Mouse (Mus musculus) skeletal muscle tissue, adult 2 months (tissue): ENCODE measurements at regions not wholly inside any gene's neighbourhood (a gene's known extent, or its start where the extent isn't known, plus 50 kb on each side); places are given as distances from the start of the nearest gene placed in this dataset.

ENCODE experiments used
- DNase-seq: peaks from one replicate; pipeline ENCODE4 v3.0.0-alpha.2; 2012; ENCODE audit warnings: low read depth, low spot score

GRCm38 (mm10) chr13:111975549-111975948 lies 166.8 kb upstream of the Map3k1 start:
- no peak for DNase-seq

GRCm38 (mm10) chr13:111977769-111978674 lies 169.2 kb upstream of the Map3k1 start:
- peak; percentile 18 for DNase-seq

GRCm38 (mm10) chr13:111978675-111979020 lies 169.9 kb upstream of the Map3k1 start:
- DNase-seq, result no peak

GRCm38 (mm10) chr13:111979428-111980204 lies 170.8 kb upstream of the Map3k1 start:
- DNase-seq, result peak; percentile 12

DNA sequence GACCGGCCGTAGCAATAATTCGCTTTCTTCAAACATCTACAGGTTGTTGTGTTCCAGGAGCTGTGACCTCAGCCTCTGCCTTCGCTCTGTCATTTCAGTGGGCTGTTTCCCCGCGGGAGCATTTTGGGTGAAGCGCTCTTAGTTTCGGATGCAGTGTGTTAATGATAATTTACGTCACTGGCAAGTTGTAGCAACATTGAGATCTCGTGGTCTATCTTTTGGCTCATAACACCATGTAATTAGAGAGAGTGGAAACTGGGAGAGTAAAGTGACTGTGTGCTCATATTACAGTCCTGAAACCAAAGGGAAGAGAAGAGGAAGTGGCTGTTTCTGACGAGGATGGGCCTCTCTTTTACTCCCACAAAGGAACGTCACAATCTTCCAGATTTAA lies 171.4 kb upstream of the Map3k1 start:
- DNase-seq, result peak; percentile 13

- DNase-seq, result no peak
Observed at GRCm38 (mm10) chr13:111981103-111981502, 172.3 kb upstream of the Map3k1 start.

- no peak for DNase-seq
Observed at GRCm38 (mm10) chr13:111982796-111983460, 174.1 kb upstream of the Map3k1 start.

DNA sequence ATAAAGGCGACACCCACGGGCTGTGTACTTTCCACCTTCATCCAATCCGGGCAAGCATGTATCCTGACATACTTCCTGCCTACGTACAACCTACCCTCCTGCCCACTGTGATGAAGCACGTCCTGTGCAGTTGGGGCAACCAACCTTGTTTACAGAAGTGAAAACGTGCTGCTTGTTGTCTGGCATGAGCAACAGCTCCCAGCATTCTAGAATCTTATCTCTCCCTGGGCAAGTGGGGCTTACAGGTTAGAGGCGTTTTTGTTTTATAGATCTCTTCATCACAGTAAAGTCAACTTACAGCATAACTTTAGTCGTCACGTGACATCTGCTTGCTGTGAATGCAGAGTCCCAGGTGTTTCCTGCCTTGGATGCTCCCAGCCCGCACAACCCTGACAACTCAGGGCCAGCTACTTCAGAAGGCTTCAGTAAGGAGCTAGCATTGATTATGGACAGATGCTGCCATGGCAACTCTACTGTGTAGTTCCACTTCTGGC lies 175.3 kb upstream of the Map3k1 start:
- no peak for DNase-seq

DNA sequence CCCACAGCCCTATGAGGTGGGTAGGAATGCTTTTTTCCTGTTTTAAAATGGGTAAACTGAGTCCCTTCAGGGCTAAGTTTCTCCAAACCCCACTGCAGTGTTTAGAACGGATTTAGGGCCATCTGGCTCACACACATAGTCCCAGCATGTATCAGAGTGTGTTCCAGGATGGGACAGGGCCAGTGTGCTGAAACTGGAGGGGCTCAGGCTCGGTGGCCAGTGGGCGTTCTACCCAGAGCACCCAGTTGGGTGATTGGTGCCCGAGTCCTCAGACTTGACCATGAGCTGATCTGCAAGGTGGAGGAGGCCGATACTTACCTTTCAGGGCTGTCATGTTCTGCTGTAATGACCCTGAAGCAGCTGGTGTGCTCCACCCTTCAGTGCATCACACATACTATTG lies 176.6 kb upstream of the Map3k1 start:
- no peak for DNase-seq

DNA sequence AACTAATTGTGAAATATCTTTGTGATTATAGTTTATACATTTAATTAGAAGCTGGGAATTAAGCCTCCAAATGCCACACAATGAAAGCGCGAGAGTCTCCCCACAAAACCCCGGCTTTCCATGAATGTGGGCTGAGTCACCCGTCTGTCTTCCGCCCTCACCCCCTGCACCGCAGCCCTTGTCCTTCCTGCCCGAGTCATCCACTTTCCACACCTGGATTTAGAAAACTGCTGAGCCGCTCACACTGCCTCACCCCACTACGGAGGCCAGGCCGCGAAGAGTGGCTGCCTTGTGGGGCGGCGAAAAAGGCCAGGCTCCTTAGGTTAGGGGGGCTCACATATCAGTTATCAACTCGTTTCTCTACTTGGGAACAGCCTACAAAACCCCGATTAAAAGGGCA lies 177.9 kb upstream of the Map3k1 start:
- DNase-seq, result no peak

- no peak for DNase-seq
Observed at GRCm38 (mm10) chr13:111987420-111987819, 178.6 kb upstream of the Map3k1 start.

- no peak for DNase-seq
Observed at GRCm38 (mm10) chr13:111990913-111991534, 182.2 kb upstream of the Map3k1 start.

DNA sequence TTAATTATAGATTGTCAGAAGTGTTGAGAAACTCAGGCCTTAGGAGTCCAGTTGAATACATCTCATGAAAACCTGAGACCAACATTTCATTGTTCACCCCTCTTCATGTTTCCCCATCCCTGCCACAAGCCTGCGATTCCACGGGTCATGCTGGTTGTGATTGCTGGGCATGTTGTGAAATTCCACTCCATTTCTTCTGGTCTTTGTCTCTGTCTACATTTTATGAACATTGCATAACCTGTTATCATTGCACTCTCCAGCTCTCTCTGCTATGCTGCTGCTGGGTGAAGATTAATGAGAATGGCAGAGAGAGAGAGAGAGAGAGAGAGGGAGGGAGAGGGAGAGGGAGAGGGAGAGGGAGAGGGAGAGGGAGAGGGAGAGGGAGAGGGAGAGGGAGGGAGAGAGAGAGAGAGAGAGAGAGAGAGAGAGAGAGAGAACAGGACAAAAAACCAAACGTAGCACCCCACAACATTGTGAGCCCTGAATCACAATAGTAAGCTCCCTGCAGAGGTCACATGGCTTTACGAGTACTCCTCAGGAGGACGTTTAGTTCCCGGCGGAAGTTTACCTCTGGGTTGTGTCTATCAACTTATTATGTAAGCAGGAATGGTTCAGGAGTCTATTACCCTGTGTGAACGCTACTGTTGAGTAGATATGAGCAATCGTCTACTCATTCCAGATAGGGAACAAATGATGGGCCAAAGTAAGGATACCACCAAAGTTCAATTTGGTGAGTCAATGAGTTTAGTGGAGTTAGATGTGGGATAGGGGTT lies 183.5 kb upstream of the Map3k1 start:
- no peak for DNase-seq

- DNase-seq, result no peak
Observed at GRCm38 (mm10) chr13:111994862-111995490, 186.2 kb upstream of the Map3k1 start.

- no peak for DNase-seq
Observed at GRCm38 (mm10) chr13:111995716-111996115, 186.9 kb upstream of the Map3k1 start.

- DNase-seq, result peak; percentile 67
Observed at GRCm38 (mm10) chr13:111996910-111997309, 188.1 kb upstream of the Map3k1 start.

DNA sequence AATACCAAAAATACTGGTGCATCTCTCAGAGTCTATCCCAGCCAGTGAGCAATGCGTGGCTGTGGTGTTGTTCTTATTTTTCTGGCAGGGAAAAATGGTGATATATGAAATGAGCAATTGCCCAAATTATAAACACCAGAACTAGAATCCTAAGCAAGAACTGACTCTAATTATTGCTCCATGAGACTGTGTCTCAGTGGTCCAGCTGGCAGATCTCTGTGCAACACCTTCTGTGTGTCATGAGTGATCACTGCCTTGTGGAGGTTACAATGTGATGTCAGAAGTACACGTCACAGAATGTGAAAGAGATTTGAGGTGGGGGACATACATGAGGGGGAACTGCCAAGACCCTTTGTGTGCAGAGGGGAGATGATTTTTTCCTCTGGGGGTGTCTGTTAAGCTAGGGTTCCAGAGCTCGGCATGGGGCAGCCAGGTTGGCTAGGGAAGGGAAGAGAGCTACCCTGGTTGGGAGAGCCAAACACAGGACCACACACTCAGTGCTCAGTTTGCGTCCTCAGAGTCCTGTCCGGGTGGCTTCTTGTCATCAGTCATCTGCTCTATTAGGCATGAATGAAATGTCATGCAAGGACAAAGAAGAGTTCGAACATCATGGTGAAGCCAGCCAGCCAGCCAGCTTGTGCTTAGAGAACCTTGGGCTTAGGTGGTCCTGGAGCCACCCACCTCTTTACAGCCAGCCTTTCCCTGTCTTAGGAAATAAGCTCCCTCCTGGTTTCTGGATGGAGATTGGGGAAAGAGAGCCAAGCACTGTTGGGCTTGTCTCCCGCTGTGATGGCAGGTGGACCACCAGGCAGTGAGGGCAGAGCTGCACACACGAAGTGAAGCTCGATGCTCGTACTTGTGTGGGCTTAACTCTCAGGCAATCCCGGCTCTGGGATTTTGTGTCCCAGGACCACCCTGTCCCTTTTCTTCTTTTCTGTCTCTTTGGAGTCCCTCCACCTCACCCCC lies 189.5 kb upstream of the Map3k1 start:
- DNase-seq, result no peak

- DNase-seq, result no peak
Observed at GRCm38 (mm10) chr13:111999647-112000292, 191.0 kb upstream of the Map3k1 start.

- DNase-seq, result no peak
Observed at GRCm38 (mm10) chr13:112000293-112000665, 191.5 kb upstream of the Map3k1 start.
